Mouse (Mus musculus) lung, adult 2 months (tissue): Measurements from ENCODE around the gene Dgki.

Experiments
- CTCF ChIP-seq: fragments of 200-500 bp; IDR thresholded peaks from 2 replicates; pipeline ENCODE4 v1.5.1; 2011; ENCODE audit warnings: mild to moderate bottlenecking, low read length, control low read depth; ENCODE audit not compliant: insufficient read depth
- POLR2A ChIP-seq: fragments of 200-500 bp; IDR thresholded peaks from 2 replicates; pipeline ENCODE4 v1.6.1; 2011; ENCODE audit warnings: low read depth, mild to moderate bottlenecking, control low read depth, low read length, borderline replicate concordance; ENCODE audit errors: extremely low read depth

GRCm38 (mm10) chr6:36858258-36859041 lies 441.5 kb downstream of the Dgki start:
- TF ChIP-seq POLR2A (no peak), CTCF (no peak)
